Mouse (Mus musculus): ENCODE measurements at regions not wholly inside any gene's neighbourhood (a gene's known extent, or its start where the extent isn't known, plus 50 kb on each side); places are given as distances from the start of the nearest gene placed in this dataset.

DNA sequence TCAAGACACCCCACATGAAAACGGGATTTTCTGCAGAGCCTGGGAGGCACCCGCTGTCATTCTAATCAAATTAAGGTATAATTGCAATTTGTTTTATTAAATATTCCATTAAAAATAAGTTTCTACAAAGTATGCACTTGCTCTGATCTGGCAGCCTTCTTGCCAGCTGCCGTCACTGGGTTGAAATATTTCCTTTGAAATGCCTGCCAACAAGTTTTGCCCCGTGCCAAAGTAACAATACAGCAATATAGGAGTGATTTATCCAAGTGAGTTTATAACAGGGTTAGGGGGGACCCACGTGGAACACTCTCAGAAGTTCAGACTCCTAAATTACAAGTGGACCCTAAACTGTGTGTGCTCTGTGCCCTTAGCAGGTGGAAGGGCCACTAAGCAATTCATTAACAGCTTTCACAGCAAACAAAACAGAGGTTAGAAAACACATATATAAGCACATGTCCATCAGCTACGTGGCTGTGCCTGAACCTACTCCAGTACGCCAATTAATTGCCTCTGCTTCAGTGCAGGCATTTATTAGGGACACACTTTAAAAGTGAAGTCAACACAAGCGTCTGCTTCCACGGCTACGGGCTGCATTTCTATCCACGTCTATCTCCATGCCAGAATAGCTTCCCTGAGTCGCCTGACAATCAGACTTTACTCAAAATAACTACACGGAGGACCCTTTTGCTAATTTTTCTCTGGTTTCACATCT, 275.1 kb downstream of the 1700129C05Rik start:
- Histone ChIP-seq H3K4me1 (peaks cover 19% of the 10 kb centered on the region), H3K36me3 (no peaks in the 10 kb centered on the region), H3K27me3 (ENCODE audit: low read depth, poor library complexity, severe bottlenecking) (peaks cover 16% of the 10 kb centered on the region), H3K9me3 (replicated peaks) (no peaks in the 10 kb centered on the region), H3K4me3 (no peak overlapping the region), H3K27ac (replicated peaks) (no peak overlapping the region)
- no peak for DNase-seq (ENCODE audit: low spot score)
- 55% methylated on average over 13 of the region's 13 CpGs for WGBS

DNA sequence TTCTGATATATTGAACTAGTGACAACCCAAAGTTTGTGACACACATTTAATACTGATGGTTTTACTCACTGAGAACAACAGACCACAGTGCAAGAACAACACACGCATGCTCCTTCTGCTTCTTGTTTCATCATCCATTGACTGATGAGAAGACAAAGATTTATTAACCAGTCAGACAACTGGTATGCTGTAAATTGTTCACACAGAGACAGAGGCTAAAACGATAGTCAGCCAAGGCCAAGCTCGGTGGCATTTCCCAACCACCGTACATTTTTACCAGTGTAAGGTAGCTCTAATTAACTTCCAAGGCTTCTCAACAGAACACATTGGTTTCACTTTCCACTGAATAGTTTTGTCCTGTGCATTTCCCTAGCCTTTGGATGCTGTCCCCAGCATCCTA, 287.8 kb downstream of the 1700129C05Rik start:
- 94% methylated on average over 4 of the region's 4 CpGs for WGBS
- no peak for DNase-seq (ENCODE audit: low spot score)
- no peaks in the 10 kb centered on the region for H3K9me3 ChIP-seq (replicated peaks)

DNA sequence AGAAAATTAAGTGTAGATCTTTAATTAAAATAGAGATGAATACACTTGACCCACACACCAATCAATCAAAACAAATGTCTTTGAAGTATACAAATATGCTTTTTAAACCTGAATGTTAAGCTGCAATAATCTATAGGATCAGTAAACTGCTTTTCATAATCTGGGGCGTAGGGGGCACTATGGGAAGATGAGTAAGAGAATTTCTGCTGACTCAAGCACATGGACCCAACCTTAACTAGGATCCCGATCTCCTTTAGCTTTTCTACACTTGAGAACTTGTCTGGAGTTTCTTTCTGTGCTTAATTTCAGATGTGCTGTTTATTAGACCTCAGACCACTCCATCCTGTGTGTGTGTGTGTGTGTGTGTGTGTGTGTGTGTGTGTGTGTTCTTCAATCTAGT, 298.1 kb downstream of the 1700129C05Rik start:
- Histone ChIP-seq H3K9me3 (replicated peaks) (no peaks in the 10 kb centered on the region), H3K4me1 (no peaks in the 10 kb centered on the region), H3K36me3 (no peaks in the 10 kb centered on the region), H3K4me3 (no peak overlapping the region), H3K27me3 (ENCODE audit: low read depth, poor library complexity, severe bottlenecking) (no peaks in the 10 kb centered on the region), H3K27ac (replicated peaks) (no peak overlapping the region)
- WGBS = 80% methylated on average over 2 of the region's 2 CpGs
- DNase-seq (ENCODE audit: low spot score) = no peak

More for the DNA sequence above, 287.8 kb downstream of the 1700129C05Rik start:
- no peaks in the 10 kb centered on the region for H3K36me3 ChIP-seq
- H3K27ac ChIP-seq (replicated peaks) = no peak overlapping the region
- peaks cover 6% of the 10 kb centered on the region; the same call in 1 of the 2 replicates for H3K4me1 ChIP-seq
- H3K4me3 ChIP-seq = no peak overlapping the region
- no peaks in the 10 kb centered on the region for H3K27me3 ChIP-seq (ENCODE audit: low read depth, poor library complexity, severe bottlenecking)

DNA sequence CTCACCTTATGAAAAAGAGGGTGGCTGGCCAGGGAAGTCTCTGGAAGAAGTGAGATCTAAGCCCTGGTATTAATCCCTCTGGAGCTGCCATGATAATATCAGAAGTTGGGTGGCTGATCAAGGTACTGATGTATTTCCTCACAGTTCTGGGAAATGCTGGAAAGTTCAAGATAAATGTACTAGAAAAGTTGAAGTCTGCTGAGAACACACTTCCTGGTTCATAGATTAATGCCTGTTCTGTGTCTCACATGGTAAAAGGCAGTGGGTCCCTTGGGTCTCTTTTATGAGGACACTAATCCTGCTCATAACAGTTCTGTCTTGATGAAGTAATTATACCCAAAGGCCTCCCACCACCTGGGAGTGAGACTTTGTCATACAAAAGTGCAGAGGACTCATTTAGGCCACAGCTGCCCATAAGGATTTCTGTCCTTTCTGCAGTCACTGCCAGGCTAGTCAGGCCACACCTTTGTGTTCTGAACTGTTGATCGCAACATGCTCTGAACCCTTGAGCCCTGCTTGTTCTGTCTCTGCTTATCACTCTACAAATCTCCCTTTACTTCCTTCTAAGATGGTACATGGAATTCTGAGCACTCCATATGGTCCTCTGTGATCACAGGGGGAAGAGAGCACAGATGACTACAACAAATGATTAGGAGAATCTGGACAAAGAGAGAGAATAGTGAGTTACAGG, 300.4 kb downstream of the 1700129C05Rik start:
- Histone ChIP-seq H3K36me3 (no peaks in the 10 kb centered on the region), H3K27me3 (ENCODE audit: low read depth, poor library complexity, severe bottlenecking) (no peaks in the 10 kb centered on the region)
- 97% methylated on average over 1 of the region's 1 CpGs for WGBS

DNA sequence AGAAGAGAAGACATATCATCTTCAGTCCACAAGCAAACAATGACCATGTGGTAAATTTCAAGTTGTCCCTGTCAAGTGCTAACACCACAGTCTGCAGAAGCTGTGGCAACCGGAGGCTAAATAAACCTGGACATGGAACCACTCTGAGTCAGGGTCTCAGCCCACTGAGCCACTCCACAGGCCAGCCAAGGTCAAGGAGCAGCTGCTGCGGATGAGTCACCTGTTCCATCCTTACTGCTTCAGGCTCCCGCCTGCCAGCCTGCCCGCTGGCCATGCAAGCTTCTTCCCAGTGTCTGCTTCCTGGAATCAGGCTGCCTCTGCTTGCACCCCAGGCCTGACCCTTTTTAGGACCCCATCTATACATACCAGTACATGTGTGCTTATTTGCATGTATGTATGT, 319.8 kb downstream of the 1700129C05Rik start:
- H3K4me3 ChIP-seq = no peak overlapping the region
- no peaks in the 10 kb centered on the region for H3K27me3 ChIP-seq (ENCODE audit: low read depth, poor library complexity, severe bottlenecking)
- no peak overlapping the region for H3K27ac ChIP-seq (replicated peaks)
- 87% methylated on average over 4 of the region's 4 CpGs for WGBS
- H3K36me3 ChIP-seq = no peaks in the 10 kb centered on the region
- peaks cover 3% of the 10 kb centered on the region; the same call in 1 of the 2 replicates for H3K4me1 ChIP-seq
- DNase-seq (ENCODE audit: low spot score) = no peak
- H3K9me3 ChIP-seq (replicated peaks) = no peaks in the 10 kb centered on the region

More for the DNA sequence above, 300.4 kb downstream of the 1700129C05Rik start:
- Histone ChIP-seq H3K4me1 (no peaks in the 10 kb centered on the region), H3K4me3 (no peak overlapping the region), H3K9me3 (replicated peaks) (no peaks in the 10 kb centered on the region), H3K27ac (replicated peaks) (no peak overlapping the region)
- DNase-seq (ENCODE audit: low spot score) = no peak

DNA sequence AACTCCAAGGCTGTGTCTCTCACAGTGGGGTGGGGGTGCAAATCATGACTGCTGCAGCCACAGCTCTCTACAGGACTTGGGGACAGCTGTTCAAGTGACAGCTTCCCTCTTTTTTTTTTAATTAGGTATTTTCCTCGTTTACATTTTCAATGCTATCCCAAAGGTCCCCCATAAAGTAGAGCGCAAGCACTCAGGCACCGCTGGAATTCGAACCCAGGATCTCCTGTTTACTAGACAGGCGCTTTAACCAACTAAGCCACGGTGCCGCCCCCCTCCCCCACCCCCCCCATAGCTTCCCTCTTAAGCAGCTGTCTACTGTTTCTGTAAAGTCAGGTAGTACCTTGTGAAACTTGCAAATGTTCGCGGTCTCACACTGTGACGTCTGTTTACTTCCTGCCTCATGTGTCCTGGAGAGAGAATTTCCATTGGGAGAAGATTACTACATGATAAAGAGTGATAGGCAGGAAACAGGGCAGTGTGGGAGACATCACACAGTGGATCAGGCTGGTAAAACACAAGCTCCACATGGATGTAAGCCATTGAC, 324.7 kb downstream of the 1700129C05Rik start:
- no peaks in the 10 kb centered on the region for H3K9me3 ChIP-seq (replicated peaks)
- no peaks in the 10 kb centered on the region for H3K27me3 ChIP-seq (ENCODE audit: low read depth, poor library complexity, severe bottlenecking)
- DNase-seq (ENCODE audit: low spot score) = no peak
- no peaks in the 10 kb centered on the region for H3K36me3 ChIP-seq
- 79% methylated on average over 10 of the region's 10 CpGs for WGBS
- no peak overlapping the region for H3K27ac ChIP-seq (replicated peaks)
- H3K4me1 ChIP-seq = no peaks in the 10 kb centered on the region
- no peak overlapping the region for H3K4me3 ChIP-seq

DNA sequence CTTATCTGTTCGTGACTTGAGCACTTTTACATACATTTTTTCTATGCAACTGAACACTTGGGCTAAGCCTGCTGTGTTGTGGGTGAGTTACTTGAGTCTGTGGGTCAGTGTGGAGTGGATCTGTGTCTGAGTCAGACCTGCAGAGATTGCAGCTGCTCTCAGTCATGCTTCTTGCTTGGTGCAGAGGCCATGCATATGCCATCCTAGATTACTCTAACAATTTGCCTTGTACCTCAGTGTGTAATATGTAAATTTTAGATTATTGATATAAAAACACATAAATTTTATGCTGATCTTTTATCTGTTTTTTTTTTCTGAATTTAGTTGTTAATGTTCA, 326.2 kb downstream of the 1700129C05Rik start:
- Histone ChIP-seq H3K36me3 (no peaks in the 10 kb centered on the region), H3K4me1 (no peaks in the 10 kb centered on the region), H3K27me3 (ENCODE audit: low read depth, poor library complexity, severe bottlenecking) (no peaks in the 10 kb centered on the region), H3K4me3 (no peak overlapping the region), H3K27ac (replicated peaks) (no peak overlapping the region), H3K9me3 (replicated peaks) (no peaks in the 10 kb centered on the region)
- no peak for DNase-seq (ENCODE audit: low spot score)
- WGBS = 85% methylated on average over 1 of the region's 1 CpGs

DNA sequence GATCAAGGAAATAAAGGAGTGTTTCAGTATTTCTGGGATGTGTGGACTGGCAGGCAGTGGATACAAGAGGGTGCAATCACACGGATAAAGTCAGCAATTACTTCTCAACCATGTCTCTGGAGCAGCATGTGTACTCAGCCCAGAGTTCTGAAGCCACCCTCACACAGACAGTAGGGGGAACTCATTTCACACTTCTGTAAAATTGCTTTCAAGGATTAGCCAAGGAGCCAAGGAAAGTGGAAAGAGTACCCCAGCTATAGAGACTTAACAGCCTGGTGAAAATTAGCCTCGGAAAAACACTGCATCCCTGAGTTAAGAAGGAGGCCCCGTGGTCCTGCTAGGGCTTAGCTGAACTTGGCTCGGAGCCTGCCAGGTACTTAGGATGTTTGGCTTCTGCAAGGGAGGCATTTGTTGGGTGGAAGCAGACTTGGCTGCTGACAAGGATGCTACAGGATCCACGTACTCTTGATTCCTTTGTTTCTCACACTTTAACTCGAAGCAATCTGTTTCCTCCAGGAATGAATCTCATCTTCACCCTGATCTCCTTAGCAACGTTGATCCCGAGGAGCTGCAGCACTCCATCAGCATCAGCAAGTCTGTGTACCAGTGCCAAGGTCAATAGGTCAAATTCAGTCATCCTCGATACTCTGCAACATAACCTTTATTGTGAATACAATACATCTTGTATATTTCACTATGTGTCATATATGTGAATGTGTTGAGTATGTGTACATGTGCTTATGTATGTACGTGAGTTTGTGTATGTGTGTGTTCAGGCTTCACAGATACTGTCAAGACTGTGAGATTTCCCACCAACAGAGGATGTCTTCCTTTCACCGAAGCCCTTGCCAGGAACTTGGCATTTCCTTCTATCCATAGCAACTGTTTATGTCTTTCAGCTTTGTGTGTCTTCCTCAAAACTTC, 326.8 kb downstream of the 1700129C05Rik start:
- Histone ChIP-seq H3K4me1 (no peaks in the 10 kb centered on the region), H3K4me3 (no peak overlapping the region), H3K36me3 (no peaks in the 10 kb centered on the region), H3K9me3 (replicated peaks) (no peaks in the 10 kb centered on the region), H3K27me3 (ENCODE audit: low read depth, poor library complexity, severe bottlenecking) (no peaks in the 10 kb centered on the region), H3K27ac (replicated peaks) (no peak overlapping the region)
- no peak for DNase-seq (ENCODE audit: low spot score)
- WGBS = 79% methylated on average over 11 of the region's 11 CpGs

DNA sequence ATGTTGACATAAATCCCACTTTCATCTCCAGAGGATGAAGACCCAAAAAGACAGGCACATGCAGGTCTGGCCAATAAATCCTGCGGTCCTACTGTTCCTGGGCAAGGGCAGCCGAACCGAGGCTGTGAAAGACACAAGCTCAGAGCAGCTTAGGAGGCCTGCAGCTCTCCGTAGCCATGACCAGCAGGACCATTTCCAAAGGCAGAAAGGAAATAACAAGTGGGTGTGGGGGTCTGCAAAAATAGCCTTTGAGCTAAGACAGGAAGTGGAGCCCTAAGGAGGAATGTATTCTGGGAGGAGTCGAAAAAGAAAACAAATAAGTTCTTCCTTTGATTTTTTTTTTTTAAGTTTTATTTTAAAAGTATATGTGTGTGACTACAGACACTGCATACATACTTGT, 330.1 kb downstream of the 1700129C05Rik start:
- no peaks in the 10 kb centered on the region for H3K27me3 ChIP-seq (ENCODE audit: low read depth, poor library complexity, severe bottlenecking)
- no peaks in the 10 kb centered on the region for H3K4me1 ChIP-seq
- WGBS = 76% methylated on average over 5 of the region's 5 CpGs
- H3K36me3 ChIP-seq = no peaks in the 10 kb centered on the region
- H3K9me3 ChIP-seq (replicated peaks) = no peaks in the 10 kb centered on the region
- DNase-seq (ENCODE audit: low spot score) = no peak
- no peak overlapping the region for H3K27ac ChIP-seq (replicated peaks)
- H3K4me3 ChIP-seq = no peak overlapping the region

DNA sequence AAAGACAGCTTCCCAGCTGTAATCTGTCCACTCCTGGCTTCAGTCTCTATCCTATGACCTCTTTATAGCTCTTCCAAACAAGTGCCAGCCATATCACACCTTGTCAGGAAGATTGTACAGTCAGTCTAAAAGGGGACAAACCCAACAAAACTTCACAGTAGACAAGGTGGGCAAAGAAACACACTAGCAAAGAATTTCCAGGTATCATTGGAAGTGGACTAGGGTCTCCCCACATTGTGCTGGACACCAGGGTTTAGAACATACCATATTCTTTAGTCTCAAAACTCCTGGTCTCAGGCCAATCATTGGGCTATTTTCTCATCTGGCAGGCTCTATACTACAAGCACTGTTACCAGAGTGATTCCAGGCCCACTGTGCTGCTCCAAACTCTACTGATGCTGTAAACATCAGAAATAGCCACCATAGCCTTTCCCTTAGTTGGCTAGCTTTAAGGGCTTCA, 341.3 kb downstream of the 1700129C05Rik start:
- no peaks in the 10 kb centered on the region for H3K4me1 ChIP-seq
- H3K27me3 ChIP-seq (ENCODE audit: low read depth, poor library complexity, severe bottlenecking) = no peaks in the 10 kb centered on the region
- no peak overlapping the region for H3K4me3 ChIP-seq
- no peaks in the 10 kb centered on the region for H3K9me3 ChIP-seq (replicated peaks)
- no peak overlapping the region for H3K27ac ChIP-seq (replicated peaks)
- H3K36me3 ChIP-seq = no peaks in the 10 kb centered on the region
- no peak for DNase-seq (ENCODE audit: low spot score)

DNA sequence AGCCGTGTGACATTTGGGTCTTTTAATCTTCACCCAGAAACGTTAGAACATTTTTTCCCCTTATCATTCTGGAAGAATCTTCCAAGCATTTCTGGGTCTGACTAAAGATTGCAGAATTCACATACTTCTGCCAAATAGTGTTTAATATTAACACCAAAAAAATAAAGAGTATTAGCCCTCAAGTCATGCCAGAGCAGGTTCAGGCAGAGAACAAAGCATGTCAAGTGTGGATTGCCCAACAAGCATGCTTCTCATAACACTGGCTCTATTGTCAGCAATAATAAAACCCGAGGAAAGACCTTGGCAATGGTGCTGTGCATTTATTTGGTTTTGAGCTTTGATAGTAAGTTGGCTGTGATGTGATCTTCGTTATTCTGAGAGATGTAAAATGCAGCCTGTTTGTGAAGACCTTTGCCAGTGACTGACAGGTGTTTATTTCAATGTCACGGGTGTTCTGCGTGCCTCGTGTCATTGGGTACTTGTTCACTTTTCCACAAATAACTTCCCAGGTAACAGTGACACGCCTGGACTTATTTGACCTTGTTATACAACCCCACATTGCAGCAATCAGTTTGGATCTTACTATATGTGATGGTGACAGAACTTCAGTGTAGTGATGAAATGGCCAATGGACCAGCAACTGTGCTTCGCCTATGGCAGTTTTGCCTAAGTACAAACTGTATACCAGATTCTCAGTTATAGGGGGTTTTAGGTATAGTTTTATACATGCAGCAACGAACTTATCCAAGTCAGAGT, 354.3 kb downstream of the 1700129C05Rik start:
- WGBS = 90% methylated on average over 10 of the region's 10 CpGs
- no peaks in the 10 kb centered on the region for H3K27me3 ChIP-seq (ENCODE audit: low read depth, poor library complexity, severe bottlenecking)
- H3K4me3 ChIP-seq = no peak overlapping the region
- no peaks in the 10 kb centered on the region for H3K36me3 ChIP-seq
- DNase-seq (ENCODE audit: low spot score) = no peak
- no peak overlapping the region for H3K27ac ChIP-seq (replicated peaks)
- H3K4me1 ChIP-seq = no peaks in the 10 kb centered on the region
- H3K9me3 ChIP-seq (replicated peaks) = no peaks in the 10 kb centered on the region

DNA sequence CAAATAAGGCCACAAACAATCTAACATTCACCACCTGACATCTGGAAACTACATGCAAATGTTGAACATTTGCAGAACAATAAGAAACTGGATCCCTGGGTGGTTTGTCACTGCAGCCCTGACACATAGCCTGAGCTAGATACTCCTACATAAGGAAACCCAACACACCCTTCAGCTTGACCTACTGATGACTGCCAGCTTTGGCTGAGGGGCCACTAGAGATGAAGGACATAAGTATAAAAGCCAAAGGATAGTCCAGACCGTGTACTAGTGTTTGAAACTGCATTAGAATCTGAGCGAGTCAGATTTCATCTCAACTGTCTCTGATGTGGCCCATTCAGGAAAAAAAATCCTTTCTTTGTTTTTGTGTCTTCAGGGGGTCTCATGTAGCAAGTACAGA, 355.1 kb downstream of the 1700129C05Rik start:
- Histone ChIP-seq H3K27ac (replicated peaks) (no peak overlapping the region), H3K9me3 (replicated peaks) (no peaks in the 10 kb centered on the region), H3K4me3 (no peak overlapping the region), H3K27me3 (ENCODE audit: low read depth, poor library complexity, severe bottlenecking) (no peaks in the 10 kb centered on the region), H3K4me1 (no peaks in the 10 kb centered on the region), H3K36me3 (no peaks in the 10 kb centered on the region)
- DNase-seq (ENCODE audit: low spot score) = no peak
- 69% methylated on average over 2 of the region's 2 CpGs for WGBS
